Mouse (Mus musculus) limb, embryonic 11.5 days (tissue): ENCODE data around the gene Hirip3. TPM values are rescaled to one million over a fixed set of nuclear protein-coding genes. Genes with fewer than 3 reads are reported as not detected.

Experiments
- ATAC-seq: fragments of 200-750 bp; cut with Nextera tagmentation; 2 replicates; pipeline ENCODE4 v1.8.0; 2017; ENCODE audit warnings: low read depth; ENCODE audit not compliant: insufficient number of reproducible peaks, low FRiP score, low TSS enrichment
- DNase-seq: peaks from one replicate; pipeline ENCODE4 v3.0.0-alpha.2; 2015; ENCODE audit warnings: low spot score
- H3K27ac ChIP-seq: fragments of 300-500 bp; sonication (generic); replicated peaks from 2 replicates; pipeline ENCODE4 v1.5.1; 2014; ENCODE audit warnings: low read depth, mild to moderate bottlenecking, low read length
- H3K27me3 ChIP-seq: fragments of 300-500 bp; sonication (generic); 2 replicates; pipeline ENCODE4 v1.6.1; 2014; ENCODE audit warnings: mild to moderate bottlenecking, low read length, mixed read lengths; ENCODE audit not compliant: control insufficient read depth, insufficient read depth
- H3K36me3 ChIP-seq: fragments of 300-500 bp; sonication (generic); 2 replicates; pipeline ENCODE4 v1.6.1; 2014; ENCODE audit warnings: mild to moderate bottlenecking, low read length, moderate library complexity, mixed read lengths; ENCODE audit not compliant: control insufficient read depth, insufficient read depth
- H3K4me1 ChIP-seq: fragments of 300-500 bp; sonication (generic); 2 replicates; pipeline ENCODE4 v1.6.1; 2014; ENCODE audit warnings: low read length, mixed read lengths; ENCODE audit not compliant: control insufficient read depth, insufficient read depth
- H3K4me2 ChIP-seq: fragments of 300-500 bp; sonication (generic); 2 replicates; pipeline ENCODE4 v1.6.1; 2014; ENCODE audit warnings: low read depth, mild to moderate bottlenecking, moderate library complexity; ENCODE audit not compliant: severe bottlenecking
- H3K4me3 ChIP-seq: fragments of 300-500 bp; sonication (generic); 2 replicates; pipeline ENCODE4 v1.5.1; 2014; ENCODE audit warnings: low read depth, low read length
- H3K9ac ChIP-seq: fragments of 300-500 bp; sonication (generic); 2 replicates; pipeline ENCODE4 v1.6.1; 2014; ENCODE audit warnings: mild to moderate bottlenecking, low read length
- H3K9me3 ChIP-seq: fragments of 300-500 bp; sonication (generic); 2 replicates; pipeline ENCODE4 v1.6.1; 2016; ENCODE audit warnings: low read length; ENCODE audit not compliant: control insufficient read depth
- WGBS: fragments of 180-500 bp; shearing (Covaris S2); extraction: QIAGEN DNeasy Blood & Tissue Kit; methylation state at CpG from one replicate; pipeline ENCODE4 v1.1.7; 2014; 5-methylcytosine and 5-hydroxymethylcytosine counted together
- polyA plus RNA-seq: library from polyadenylated mRNA; unstranded; fragments of >200 nt; fragmentation: Nextera tagmentation; extraction: Ambion mirVana; gene quantifications from 2 replicates; pipeline ENCODE4 v1.2.1, GENCODE M21; 2014

The Hirip3 gene
- polyA plus RNA-seq, 1 experiment from 2014 or later = 25.9 TPM

DNA sequence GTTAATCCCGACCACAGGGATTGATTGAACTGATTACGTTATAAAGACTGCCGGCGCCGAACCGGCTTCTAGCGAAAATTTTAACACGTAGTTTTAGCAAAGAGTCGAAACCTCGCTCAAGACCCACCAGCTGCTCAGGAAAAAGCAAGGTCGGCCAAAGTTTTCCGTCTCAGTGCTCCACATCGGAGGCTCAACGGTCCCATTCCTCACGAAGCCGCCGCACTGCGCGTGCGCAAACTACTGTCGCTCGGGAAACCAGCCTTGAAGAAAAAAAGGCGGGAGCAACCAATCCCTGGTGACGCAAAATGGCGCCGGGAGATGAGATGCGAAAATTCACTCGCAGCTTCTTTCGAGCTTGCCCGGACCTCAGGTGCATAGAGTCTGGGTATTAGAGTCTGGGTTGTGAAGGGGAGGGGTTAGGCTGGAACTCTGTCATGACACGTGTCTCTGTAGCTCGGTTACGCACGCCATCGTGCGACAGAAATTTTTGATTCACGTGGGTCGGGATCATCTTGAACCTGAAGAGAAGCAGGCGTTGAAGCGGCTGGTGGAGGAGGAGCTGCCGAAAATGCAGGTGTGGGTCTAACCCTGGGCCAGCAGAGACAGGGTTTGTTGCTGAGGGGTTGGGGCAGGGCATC lies 494 bp downstream of the Hirip3 start, which contains the start of gene Ino80e:
Gene Ino80e, minus strand, starts transcription at position 231 of the 638 bp plus-strand sequence.
- peaks cover 29% of the 10 kb centered on the region for H3K36me3 ChIP-seq

DNA sequence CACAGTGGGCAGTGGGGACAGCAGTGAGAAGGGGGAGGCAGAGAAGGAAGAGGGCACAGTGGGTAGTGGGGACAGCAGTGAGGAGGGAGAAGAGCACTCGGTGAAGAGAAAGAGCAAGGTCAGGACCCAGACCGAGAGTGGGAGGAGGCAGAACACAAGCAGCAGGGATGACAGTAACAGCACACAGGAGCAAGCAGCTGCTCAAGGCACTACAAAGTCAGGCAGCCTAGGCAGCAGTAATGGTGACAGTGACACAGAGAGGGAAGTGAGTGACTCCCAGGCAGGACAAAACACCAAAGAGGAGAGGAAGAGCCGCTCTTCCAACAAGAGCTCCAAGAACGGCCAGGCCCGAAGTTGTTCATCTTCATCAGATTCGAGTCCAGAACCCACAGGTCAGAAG lies 2.0 kb downstream of the Hirip3 start:
- H3K9me3 ChIP-seq = no peaks in the 10 kb centered on the region
- peak overlapping the region; percentile 58 for H3K4me2 ChIP-seq
- no peaks in the 10 kb centered on the region for H3K27me3 ChIP-seq
- peaks cover 17% of the 10 kb centered on the region for H3K4me1 ChIP-seq
- peaks cover 30% of the 10 kb centered on the region for H3K36me3 ChIP-seq
- no peak overlapping the region; the same call in 1 of the 2 replicates for H3K27ac ChIP-seq
- H3K4me3 ChIP-seq = peak overlapping the region; percentile 56; the same call in 1 of the 2 replicates
- ATAC-seq (no peak), DNase-seq (no peak)
- H3K9ac ChIP-seq = peak overlapping the region; percentile 61; the same call in 1 of the 2 replicates
- 74% methylated on average over 6 of the region's 6 CpGs for WGBS

More for the DNA sequence above, 494 bp downstream of the Hirip3 start, which contains the start of gene Ino80e:
- no peaks in the 10 kb centered on the region for H3K9me3 ChIP-seq
- peak within 1 kb of the TSS; percentile 58 for H3K4me2 ChIP-seq
- WGBS = under 1% methylated on average over 41 of the region's 41 CpGs
- peak; percentile 96 for DNase-seq
- no peaks in the 10 kb centered on the region for H3K27me3 ChIP-seq
- ATAC-seq = peak; percentile 58
- peak within 1 kb of the TSS; percentile 2 for H3K27ac ChIP-seq
- H3K9ac ChIP-seq = peak within 1 kb of the TSS; percentile 62
- peaks cover 17% of the 10 kb centered on the region for H3K4me1 ChIP-seq
- H3K4me3 ChIP-seq = peak within 1 kb of the TSS; percentile 56

DNA sequence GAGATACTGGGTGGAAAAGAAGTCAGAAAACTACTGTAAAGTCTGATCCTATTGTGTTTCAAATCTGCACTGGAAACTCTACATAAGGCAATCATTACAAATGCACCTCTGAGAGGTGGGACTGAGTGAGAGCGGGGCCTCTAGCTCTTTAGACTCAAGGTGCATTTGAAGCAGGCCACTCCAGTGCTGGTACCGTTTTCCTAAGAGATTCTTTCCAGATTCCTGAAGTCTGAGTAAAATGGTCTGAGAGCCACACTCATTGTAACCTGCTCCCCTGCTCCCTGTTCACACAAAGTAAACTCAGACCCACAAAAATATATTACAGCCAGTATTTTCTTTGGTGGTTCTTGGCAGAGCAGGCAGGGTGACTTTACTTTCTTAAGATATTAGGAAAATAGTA lies 5.8 kb downstream of the Hirip3 start:
- Histone ChIP-seq H3K4me2 (no peak overlapping the region), H3K36me3 (peaks cover 56% of the 10 kb centered on the region), H3K4me3 (no peak overlapping the region), H3K27me3 (no peaks in the 10 kb centered on the region), H3K4me1 (peaks cover 17% of the 10 kb centered on the region), H3K27ac (no peak overlapping the region), H3K9me3 (no peaks in the 10 kb centered on the region), H3K9ac (no peak overlapping the region)
- no peak for DNase-seq
- 91% methylated on average over 2 of the region's 2 CpGs for whole genome bisulfite sequencing
- no peak for ATAC-seq

DNA sequence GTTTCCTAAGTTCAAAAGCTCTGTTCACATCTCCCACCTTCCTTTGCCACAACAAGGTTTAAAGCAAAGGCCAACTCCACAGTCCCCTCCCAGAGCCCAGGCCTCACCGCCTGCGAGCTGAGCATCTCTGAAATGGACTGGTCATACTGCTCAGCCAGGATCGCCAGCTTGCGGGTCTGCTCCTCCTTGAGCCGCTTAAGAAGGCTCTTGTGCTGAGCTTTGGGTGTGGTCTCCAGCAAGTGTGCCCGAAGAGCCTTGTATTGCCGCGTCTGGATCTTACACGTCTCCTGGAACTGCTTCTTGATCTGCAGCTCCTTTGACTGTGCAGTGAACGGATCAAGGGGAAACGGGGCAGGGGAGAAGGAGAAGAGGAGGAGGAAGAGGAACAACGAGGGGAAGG lies 6.2 kb downstream of the Hirip3 start:
- Histone ChIP-seq H3K9ac (no peak overlapping the region), H3K4me2 (no peak overlapping the region), H3K9me3 (no peaks in the 10 kb centered on the region), H3K27ac (no peak overlapping the region), H3K27me3 (no peaks in the 10 kb centered on the region), H3K4me3 (no peak overlapping the region), H3K4me1 (peaks cover 13% of the 10 kb centered on the region), H3K36me3 (peaks cover 60% of the 10 kb centered on the region)
- ATAC-seq (no peak), DNase-seq (no peak)
- 91% methylated on average over 12 of the region's 12 CpGs for WGBS

DNA sequence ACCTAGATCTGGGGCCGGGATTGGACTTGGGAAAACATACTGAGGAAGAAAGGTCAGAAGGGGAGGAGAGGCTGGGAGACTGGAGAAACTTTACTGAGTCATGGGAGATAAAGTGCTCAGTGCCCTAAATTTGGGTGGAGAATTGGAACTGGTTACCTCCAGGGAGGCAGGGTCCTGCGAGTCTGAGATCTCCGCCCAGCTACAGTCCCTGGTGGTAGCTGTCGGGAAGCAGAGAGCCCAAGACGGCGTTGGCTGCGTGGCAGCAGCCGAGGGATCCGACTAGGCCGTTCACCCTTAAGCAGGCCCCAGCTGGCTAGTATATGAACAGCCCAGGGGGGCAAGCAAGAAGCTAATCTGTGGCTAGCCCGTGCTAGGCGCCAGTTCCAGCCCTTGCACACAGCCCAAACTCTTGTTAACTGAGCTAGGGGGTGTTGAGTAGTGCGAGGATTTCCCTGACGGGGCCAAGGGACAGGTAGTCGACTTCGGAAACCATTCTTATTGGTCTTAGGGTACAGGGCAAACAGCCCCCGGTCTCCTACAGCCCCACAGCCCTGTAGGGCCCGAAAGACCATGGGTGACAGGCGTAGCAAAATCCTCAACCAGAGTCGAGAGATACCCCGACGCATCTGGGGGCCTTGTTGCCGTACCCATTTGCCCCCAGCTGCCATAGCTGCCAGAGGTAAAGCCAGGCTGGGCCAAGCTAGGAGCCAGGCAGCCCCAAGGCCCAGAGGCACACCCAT lies 8.2 kb downstream of the Hirip3 start:
- Histone ChIP-seq H3K4me3 (no peak overlapping the region), H3K36me3 (peaks cover 66% of the 10 kb centered on the region), H3K4me1 (no peaks in the 10 kb centered on the region), H3K9ac (no peak overlapping the region), H3K27ac (no peak overlapping the region), H3K27me3 (no peaks in the 10 kb centered on the region), H3K9me3 (no peaks in the 10 kb centered on the region), H3K4me2 (no peak overlapping the region)
- DNase-seq = no peak
- ATAC-seq = no peak
- WGBS = 93% methylated on average over 23 of the region's 23 CpGs

DNA sequence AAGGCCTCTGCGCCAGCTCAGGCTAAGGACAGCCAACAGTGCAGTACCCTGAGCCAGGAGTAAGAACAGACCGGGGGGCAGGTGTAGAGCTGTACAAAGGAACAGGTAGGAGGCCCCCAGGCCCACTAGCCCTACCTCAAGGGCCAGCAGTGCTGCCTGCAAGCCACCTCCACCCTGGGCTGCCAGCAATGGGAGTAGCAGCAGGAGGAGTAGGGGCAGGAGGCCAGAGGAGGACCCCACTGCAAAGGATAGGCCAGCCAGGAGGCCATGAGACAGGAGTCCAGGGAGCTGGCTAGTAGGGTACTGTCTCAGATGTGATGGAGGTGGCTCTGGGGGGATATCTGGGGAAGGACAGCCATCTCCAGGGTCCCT lies 8.7 kb downstream of the Hirip3 start:
- no peak overlapping the region for H3K27ac ChIP-seq
- DNase-seq (no peak), ATAC-seq (no peak)
- 97% methylated on average over 2 of the region's 2 CpGs for WGBS
- no peak overlapping the region for H3K4me3 ChIP-seq
- H3K4me2 ChIP-seq = no peak overlapping the region
- H3K27me3 ChIP-seq = no peaks in the 10 kb centered on the region
- peaks cover 64% of the 10 kb centered on the region for H3K36me3 ChIP-seq
- H3K9ac ChIP-seq = no peak overlapping the region
- H3K4me1 ChIP-seq = no peaks in the 10 kb centered on the region
- H3K9me3 ChIP-seq = no peaks in the 10 kb centered on the region

DNA sequence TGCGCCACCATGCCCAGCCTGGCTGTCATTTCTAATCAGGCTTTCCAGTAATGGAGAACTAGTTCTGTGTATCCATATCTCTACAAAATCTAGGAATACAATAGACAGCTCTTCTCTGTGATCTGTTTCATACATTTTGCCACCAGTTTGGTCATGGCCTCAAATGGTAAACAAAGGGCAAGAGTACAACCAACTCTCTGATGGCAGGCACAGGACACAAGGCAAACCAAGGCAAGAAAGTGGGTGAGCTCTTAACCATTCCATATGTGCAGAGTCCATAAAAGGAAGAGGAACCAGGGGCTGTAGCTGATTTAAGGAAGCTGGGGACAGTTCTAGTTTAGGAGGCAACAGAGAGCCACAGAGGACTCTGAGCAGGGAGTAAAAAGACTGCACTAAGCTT lies 15.5 kb downstream of the Hirip3 start:
- Histone ChIP-seq H3K27me3 (no peaks in the 10 kb centered on the region), H3K4me2 (no peak overlapping the region), H3K9ac (no peak overlapping the region), H3K4me3 (no peak overlapping the region), H3K36me3 (peaks cover 38% of the 10 kb centered on the region), H3K27ac (no peak overlapping the region), H3K9me3 (no peaks in the 10 kb centered on the region), H3K4me1 (peaks cover 3% of the 10 kb centered on the region; the same call in 1 of the 2 replicates)
- 97% methylated on average over 1 of the region's 1 CpGs for WGBS
- no peak for ATAC-seq
- DNase-seq = no peak

DNA sequence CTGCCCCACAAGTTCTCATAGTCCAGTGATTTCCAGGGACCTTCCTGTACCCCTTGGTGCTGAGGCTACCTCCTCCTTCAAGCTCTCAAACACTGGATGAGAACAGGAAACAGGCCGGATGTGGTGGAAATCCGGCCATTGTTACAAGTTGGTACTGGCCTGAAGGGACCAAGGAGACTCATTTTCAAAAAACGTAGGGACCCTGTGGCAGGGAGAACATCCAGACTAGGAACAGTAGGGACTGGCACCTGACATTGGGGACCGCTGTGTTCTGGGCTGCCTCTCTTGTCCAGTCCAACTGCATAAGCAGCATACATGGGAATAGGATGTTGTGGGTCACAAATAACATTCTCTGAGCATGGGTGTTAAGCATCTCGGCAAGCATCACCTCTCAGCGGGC lies 19.3 kb downstream of the Hirip3 start:
- H3K27ac ChIP-seq = no peak overlapping the region

More for the DNA sequence above, 19.3 kb downstream of the Hirip3 start:
- Histone ChIP-seq H3K9me3 (no peaks in the 10 kb centered on the region), H3K36me3 (peaks cover 16% of the 10 kb centered on the region; the same call in 1 of the 2 replicates), H3K27me3 (no peaks in the 10 kb centered on the region), H3K4me3 (no peak overlapping the region), H3K4me1 (peaks cover 6% of the 10 kb centered on the region; the same call in 1 of the 2 replicates), H3K4me2 (no peak overlapping the region), H3K9ac (no peak overlapping the region)
- ATAC-seq (no peak), DNase-seq (no peak)
- WGBS = 83% methylated on average over 6 of the region's 6 CpGs
